Mouse (Mus musculus): Measurements from ENCODE around the gene Mtfr1l. TPM values are rescaled to one million over a fixed set of nuclear protein-coding genes. Genes with fewer than 3 reads are reported as not detected.
A peak's percentile ranks its signal among the peaks of the same experiment; 100 is the strongest.

The Mtfr1l gene
- 100 to 1,000 TPM; 131 to 136 TPM for total RNA-seq (2021)
- long read RNA-seq, experiment 1, transcript Mtfr1l-202 (7 exons, 1,969 nt): major isoform, 170 of 332 reads
- long read RNA-seq, experiment 1, transcript Mtfr1l-201 (7 exons, 2,025 nt): minor isoform, 48 of 332 reads
- long read RNA-seq, experiment 1, partial matches to known transcripts: 82 of 332 reads
- long read RNA-seq, experiment 1, other reads (novel, unspliced or antisense): 32 of 332 reads
- long read RNA-seq, experiment 2, transcript Mtfr1l-201 (7 exons, 2,025 nt): minor isoform, 53 of 375 reads
- long read RNA-seq, experiment 2, transcript Mtfr1l-202 (7 exons, 1,969 nt): major isoform, 185 of 375 reads
- long read RNA-seq, experiment 2, partial matches to known transcripts: 85 of 375 reads
- long read RNA-seq, experiment 2, other reads (novel, unspliced or antisense): 50 of 375 reads

DNA sequence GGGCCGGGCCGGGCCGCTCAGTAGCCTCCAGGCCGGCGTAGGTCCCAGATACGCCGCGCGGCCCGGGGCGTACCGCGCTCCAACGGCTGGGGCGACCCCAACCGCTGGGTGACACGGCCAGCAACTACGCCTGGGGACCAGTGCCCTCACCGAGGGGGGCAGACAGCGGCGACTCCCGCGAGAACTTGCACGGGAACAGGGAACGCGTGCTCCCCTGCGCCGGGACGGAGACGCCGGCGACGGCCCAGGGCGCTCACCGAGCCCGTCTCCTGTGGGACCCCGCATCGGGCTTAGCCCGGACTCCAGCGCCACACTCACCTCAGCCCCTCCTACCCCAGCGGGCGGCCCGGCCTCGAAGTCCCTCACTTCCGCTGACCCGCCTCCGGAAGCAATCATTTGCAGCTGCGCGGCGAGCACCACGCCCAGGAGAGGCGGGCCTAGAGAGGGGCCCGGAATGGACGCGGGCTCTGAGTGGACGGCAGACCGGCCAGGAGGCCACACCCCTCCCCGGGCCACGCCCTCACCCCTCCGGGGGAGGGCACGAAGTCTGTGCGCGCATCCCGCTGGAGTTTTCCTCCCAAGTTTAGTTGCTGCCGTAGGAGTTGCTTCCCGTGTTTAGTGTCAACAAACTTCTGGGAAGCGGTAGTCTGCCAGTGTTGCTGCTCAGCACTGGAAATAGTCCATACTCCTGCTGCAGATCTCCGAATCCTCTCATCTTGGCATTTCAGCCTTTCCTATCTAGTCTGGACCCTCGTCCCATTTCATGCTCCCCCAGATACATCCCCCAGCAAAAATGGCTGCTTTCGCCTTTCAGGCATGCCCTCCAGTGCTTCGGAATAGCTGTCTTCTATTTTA, at the start of gene Mtfr1l:
Mtfr1l (minus strand) TSS at position 456 of the 855 bp plus-strand sequence.
- peak; percentile 99 for DNase-seq
- no peak for TF ChIP-seq CTCF (IDR thresholded peaks at IDR 0.05)
- Histone ChIP-seq H3K4me3 (peak within 1 kb of the TSS; percentile 86), H3K27ac (peak within 1 kb of the TSS; percentile 96)
- intact Hi-C loops (cut with DNase I): no loop called here

DNA sequence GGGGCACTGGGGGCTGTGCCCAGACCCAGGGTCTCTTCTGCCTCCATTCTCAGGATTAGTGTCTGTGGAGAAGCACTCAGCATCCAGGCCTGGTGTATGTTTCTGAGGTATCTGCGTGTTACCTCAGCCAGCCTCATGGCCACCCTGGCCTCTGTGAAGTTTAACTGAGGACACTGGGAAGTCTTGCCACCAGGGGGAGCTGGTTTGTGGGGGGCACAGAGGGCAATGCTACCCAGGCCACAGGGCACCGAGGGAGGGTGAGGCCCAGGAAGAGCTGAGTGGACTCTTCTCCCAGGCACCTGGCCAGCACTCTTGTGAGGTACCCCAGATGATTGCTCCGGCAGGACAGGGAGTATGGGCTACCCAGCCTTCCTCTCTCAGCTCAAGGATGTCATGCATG, 48.3 kb upstream of the Mtfr1l start:
- peak; percentile 59 for DNase-seq
- Histone ChIP-seq H3K4me3 (no peak overlapping the region), H3K27ac (no peak overlapping the region)
- peak; percentile 64 for TF ChIP-seq CTCF (IDR thresholded peaks at IDR 0.05)
- intact Hi-C loops (cut with DNase I): no loop called here

DNA sequence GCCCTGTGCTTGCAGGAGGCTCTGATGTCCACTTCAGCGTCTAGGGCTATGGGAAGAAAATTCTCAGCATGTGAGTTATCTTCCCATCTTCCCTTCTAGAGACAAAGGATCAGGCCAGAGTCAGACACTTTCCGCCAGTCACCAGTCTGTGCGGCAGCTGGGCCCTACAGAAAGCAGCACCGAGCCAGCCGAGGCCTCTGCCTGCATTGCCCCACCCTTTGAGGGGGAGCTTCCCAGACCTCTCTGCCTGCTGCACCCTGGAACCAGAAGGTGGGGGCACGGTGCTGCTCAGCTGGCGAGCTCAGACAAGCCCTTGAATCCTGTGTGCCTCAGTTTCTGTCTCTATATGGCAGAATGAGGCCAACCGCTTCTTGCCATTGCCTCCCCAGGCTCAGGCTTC, 46.2 kb upstream of the Mtfr1l start:
- TF ChIP-seq CTCF (IDR thresholded peaks at IDR 0.05): no peak
- DNase-seq: no peak
- Histone ChIP-seq H3K4me3 (no peak overlapping the region), H3K27ac (no peak overlapping the region)
- intact Hi-C loops (cut with DNase I): no loop called here

DNA sequence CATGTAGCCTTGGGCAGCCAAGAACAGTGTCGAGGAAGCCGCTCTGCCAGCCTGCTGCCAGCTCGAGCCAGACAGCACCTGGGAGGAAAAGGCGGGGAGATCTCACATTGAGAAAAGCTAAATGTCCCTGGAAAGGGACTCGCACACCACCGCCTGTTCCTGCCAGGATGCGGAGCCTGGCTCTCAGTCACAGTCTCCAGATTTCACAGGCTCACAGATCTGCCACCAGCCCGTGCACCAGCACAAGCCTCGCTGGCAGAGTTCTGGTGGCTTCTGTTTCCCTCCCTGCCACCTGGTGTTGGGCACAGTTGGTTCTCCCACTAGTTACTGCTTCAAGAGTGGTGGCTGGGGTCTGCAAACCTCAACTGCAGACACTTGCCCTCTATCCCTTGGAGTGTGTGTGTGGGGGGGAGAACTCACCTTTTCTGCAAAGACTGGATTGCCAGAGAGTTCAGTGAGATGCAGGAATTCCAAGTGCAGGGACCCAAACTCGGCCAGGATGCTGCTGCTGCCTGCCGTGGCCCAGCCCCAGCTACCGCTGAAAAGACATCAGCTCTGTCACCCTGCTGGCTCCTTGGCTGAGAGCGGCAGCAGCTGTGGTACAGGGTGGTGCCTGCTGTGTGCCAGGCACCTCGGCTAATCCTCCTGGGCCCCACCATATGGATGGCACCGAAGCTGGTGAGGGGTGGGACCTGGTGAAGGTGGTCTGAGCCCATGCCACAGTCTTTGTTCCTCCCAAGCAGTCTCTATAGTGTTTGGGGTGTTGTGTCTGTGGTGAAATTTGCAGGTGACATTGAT, 45.4 kb upstream of the Mtfr1l start:
- Histone ChIP-seq H3K27ac (no peak overlapping the region), H3K4me3 (no peak overlapping the region)
- intact Hi-C loops (cut with DNase I): no loop called here
- no peak for TF ChIP-seq CTCF (IDR thresholded peaks at IDR 0.05)
- DNase-seq: no peak

DNA sequence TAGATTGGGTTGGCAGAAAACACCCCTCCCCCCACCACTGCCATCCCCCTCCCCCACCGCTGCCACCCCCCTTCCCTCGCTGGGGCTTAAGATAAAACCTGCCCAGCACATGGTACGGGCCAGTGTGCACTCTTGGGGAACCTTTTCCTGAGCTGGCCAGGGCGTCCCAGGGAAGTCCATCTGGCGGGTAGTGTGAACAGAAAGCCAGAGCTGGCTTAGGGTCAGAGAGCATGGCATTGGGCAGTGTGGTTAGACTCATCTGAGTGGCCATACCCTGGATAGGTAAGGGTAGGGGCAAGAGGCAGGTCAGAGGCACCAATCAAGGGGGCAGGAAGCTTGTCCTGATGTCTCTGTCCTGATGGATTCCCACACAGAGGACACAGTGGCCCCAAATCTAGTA, 44.4 kb upstream of the Mtfr1l start:
- H3K27ac ChIP-seq: no peak overlapping the region
- DNase-seq: no peak
- TF ChIP-seq CTCF (IDR thresholded peaks at IDR 0.05): no peak
- no peak overlapping the region for H3K4me3 ChIP-seq
- intact Hi-C loops (cut with DNase I): no loop called here

DNA sequence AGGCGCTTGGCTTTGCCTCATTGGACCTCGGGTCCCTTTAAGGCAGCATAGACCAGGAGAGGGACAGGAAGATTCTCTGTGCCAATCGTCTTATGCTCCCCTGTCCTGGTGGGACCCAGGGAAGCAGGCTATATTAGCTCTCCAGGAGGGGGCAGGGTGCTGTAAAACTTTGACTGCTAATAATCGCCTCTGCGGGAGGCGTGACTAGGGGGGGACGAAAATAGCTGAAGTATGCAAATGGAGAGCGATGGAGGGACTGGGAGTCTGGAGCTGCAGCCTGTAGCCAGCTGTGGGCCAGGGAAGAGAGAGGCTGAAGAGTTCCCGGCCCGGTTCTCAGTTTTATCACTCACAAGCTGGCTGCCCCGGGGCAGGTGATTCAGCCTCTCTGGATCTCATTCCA, 44.0 kb upstream of the Mtfr1l start:
- H3K27ac ChIP-seq: no peak overlapping the region
- intact Hi-C loops (cut with DNase I): no loop called here
- peak; percentile 39; the same call in 1 of the 2 replicates for TF ChIP-seq CTCF (IDR thresholded peaks at IDR 0.05)
- DNase-seq: no peak
- peak overlapping the region; percentile 11; the same call in 1 of the 2 replicates for H3K4me3 ChIP-seq

DNA sequence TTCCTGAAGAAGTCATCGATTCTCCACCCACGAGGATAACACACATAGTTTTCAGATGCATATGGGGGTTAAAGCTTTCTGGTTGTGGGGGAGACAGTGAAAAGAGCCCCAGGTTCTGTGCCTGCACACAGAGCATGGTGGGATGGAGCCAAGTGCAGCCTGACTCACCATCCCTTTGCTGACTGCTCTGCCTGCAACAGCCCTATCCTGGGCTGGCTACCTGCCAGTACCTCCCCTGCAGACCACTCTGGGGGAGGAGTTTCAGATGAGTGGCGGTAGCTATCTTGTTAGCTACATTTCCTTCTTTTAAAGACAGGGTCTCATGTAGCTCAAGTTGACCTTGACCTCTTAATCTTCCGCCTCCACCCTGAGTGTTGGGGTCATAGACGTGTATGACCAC, 43.2 kb upstream of the Mtfr1l start:
- no peak for TF ChIP-seq CTCF (IDR thresholded peaks at IDR 0.05)
- H3K27ac ChIP-seq: no peak overlapping the region

DNA sequence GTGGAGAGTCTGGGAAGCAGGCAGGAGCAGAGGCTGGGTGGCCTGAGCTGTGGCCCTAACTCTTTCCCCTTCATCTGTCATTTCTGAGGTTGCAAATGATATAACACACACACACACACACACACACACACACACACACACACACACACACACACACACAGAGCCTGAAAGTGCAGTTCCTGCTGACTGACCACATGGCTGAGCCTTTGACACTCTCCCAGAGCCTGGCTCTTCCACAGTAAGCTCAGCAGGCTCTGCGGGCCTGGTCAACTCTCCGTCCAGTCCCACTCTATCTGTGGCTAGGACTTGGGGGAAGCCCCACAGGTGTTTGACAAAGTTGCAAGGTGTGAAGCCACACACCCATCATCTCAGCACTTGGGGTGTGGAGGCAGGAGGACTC, 42.1 kb upstream of the Mtfr1l start:
- TF ChIP-seq CTCF (IDR thresholded peaks at IDR 0.05): no peak
- no peak for DNase-seq

More for the DNA sequence above, 43.2 kb upstream of the Mtfr1l start:
- intact Hi-C loops (cut with DNase I): no loop called here
- H3K4me3 ChIP-seq: no peak overlapping the region
- DNase-seq: no peak

DNA sequence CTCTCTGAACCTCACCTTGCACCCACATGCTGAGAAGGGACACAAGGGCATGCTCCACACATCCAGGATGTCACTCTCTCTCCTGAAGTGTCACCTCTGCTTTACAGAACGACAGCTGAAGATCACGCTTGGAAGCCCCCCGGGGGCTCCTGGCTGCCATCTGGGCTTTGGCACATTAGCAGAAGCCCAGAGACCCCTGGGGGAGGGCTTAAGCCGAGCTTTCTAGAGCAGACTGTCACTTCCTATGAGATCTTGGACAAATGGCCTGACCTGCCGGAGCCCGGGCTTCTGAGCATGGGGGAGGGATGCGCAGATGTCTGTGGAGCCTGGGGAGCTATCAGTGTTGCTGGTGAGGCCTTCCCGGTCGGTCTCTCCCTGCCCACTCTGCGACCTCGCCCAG, 40.3 kb upstream of the Mtfr1l start:
- no peak for TF ChIP-seq CTCF (IDR thresholded peaks at IDR 0.05)
- intact Hi-C loops (cut with DNase I): no loop called here

More for the DNA sequence above, 42.1 kb upstream of the Mtfr1l start:
- intact Hi-C loops (cut with DNase I): no loop called here
- Histone ChIP-seq H3K27ac (no peak overlapping the region), H3K4me3 (no peak overlapping the region)

DNA sequence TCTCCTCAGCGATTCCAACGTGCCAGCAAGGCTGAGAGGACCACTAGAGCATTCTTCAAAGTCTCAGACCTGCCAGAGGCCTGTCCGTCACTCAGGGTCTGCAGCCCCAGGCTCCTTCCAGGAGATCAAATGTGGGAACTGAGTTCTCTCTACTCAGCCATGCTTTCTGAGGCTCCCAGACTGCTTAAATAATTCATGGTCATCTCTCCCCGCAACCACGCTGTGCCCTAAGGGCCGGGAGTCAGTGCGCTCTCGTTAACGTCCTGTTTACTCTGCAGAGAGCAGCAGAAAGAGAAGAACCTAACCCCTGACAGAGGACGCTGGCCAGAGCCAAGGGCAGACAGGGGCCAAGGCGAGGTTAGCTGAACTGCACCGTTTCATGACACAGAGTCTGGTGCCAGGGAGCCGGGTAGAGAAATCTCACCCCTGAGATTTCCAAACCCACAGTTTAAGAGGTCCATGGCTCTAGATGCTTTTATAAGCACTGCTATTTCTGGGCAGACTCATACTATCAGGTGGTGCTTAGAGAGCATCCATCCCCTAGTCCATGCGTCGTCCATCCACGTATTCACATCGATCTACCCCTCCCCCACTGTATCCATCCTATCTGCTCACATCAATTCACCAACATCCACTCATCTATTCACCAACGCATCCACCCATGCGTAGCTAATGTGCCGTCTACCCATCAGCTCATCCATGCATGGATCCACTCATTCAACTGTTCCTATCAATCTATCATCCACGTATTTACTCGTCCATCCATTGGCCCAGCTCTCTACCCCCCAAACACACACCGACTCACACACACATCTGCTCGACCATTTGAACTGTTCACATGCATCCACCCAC, 37.5 kb upstream of the Mtfr1l start:
- H3K4me3 ChIP-seq: no peak overlapping the region
- DNase-seq: peak; percentile 85
- peak overlapping the region; percentile 76 for H3K27ac ChIP-seq
- TF ChIP-seq CTCF (IDR thresholded peaks at IDR 0.05): no peak
- intact Hi-C loops (cut with DNase I): no loop called here

More for the DNA sequence above, 40.3 kb upstream of the Mtfr1l start:
- no peak overlapping the region for H3K4me3 ChIP-seq
- no peak overlapping the region for H3K27ac ChIP-seq
- DNase-seq: no peak

DNA sequence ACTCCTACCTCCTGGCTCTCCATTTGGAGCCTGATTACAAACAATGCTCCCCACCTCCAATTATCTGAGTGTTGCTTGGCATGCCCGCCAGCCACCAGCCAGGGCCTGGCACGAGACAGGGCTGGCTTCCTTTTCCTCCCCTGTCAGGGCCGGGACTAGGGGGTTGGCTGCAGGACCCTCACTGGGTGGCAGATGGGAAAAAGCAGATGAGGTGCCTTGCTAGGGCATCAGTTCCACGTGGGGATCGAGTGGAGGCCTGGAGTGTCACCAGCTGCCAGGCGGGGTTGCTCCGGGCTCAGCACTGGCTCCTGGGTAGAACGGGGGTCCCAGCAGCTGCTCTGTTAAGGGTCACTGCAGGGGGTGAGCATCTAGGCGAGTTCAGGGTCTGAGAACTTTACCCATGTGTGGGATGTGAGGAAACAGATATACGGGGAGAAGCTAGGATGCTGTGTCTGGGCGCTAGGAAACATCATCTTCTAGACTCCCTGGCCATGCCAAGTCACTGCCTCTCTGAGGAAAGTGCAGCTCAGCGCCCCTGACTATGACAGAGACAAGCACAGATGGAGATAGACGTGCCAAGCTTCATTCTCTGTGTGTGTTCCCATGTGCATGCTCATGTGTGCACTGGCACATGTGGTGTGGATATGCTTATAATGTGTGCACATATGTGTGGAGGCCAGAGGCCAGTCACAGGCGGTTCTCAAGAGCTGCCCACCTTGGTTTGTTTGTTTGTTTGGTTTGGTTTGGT, 35.7 kb upstream of the Mtfr1l start:
- Histone ChIP-seq H3K4me3 (no peak overlapping the region), H3K27ac (no peak overlapping the region)
- no peak for DNase-seq
- intact Hi-C loops (cut with DNase I): no loop called here
- TF ChIP-seq CTCF (IDR thresholded peaks at IDR 0.05): no peak

Data from gastrocnemius, adult 2 months (tissue).